Mouse (Mus musculus) brain, embryonic 14.5 days (tissue): ENCODE measurements at regions not wholly inside any gene's neighbourhood (a gene's known extent, or its start where the extent isn't known, plus 50 kb on each side); places are given as distances from the start of the nearest gene placed in this dataset.

Experiments used
- CTCF ChIP-seq: fragments of 200-500 bp; IDR thresholded peaks from 2 replicates; pipeline ENCODE4 v1.5.1; 2012; ENCODE audit warnings: inconsistent platforms, mild to moderate bottlenecking, moderate library complexity, borderline replicate concordance; ENCODE audit not compliant: insufficient read depth, insufficient read length; ENCODE audit errors: extremely low read depth
- POLR2A ChIP-seq: fragments of 200-500 bp; IDR thresholded peaks from 2 replicates; pipeline ENCODE4 v1.6.1; 2012; ENCODE audit warnings: mild to moderate bottlenecking, inconsistent platforms, borderline replicate concordance; ENCODE audit not compliant: poor library complexity, insufficient read depth, insufficient read length, severe bottlenecking; ENCODE audit errors: extremely low read depth

DNA sequence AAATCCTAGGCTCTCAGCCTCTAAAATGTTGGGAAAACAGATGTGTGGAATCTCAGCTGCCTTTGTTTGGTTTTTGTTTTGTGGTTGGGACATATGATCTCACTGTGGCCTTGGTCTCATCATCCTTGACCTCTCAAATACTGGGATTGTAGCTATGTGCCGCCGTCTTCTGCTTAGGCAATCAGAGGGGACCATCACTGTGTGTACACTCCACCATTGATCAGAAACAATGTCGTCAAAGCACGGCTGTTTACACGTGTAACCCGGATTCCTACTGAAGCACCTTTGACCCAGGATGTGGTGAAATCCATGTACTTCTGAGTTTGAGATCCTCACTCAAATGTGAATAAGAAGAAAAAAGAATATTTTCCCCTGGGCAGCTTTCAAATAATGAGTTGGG is 68.0 kb upstream of the Nap1l1 start:
- TF ChIP-seq POLR2A (no peak), CTCF (no peak)
